Comparison of ENCODE assay signal across 11 mouse cellular contexts in genomic region chr6:113659648-113660491, GRCm38 (mm10). TPM values are rescaled to one million over a fixed set of nuclear protein-coding genes. Genes with fewer than 3 reads are reported as not detected.
DNase-seq lines count a peak whose midpoint lies in the region; ATAC-seq and TF ChIP-seq lines count a peak whose summit lies in the region.
"Had no signal": no experiment of that assay in that cellular context is flagged by ENCODE, and none has a peak within 500 bp of the region (broad histone marks: within the 10 kb centered on the region; RNA-seq: fewer than 3 reads in every experiment).

No protein-coding gene starts in this region.

- no peaks in the 10 kb centered on the region for H3K27me3 ChIP-seq in heart, embryonic 15.5 days
- H3K27me3 ChIP-seq in lung, postnatal 0 days (replicated peaks; ENCODE audit: insufficient read depth, low read length): no peaks in the 10 kb centered on the region
- H3K27me3 ChIP-seq in heart, postnatal 0 days (ENCODE audit: control insufficient read depth, insufficient read depth, low read length): no peaks in the 10 kb centered on the region
- H3K27me3 ChIP-seq in stomach, postnatal 0 days (ENCODE audit: control insufficient read depth, insufficient read depth, low read length): no peaks in the 10 kb centered on the region
- H3K27me3 ChIP-seq: limb, embryonic 13.5 days had no signal

- no peaks in the 10 kb centered on the region for H3K9me3 ChIP-seq in heart, embryonic 15.5 days (replicated peaks)
- no peaks in the 10 kb centered on the region for H3K9me3 ChIP-seq in lung, postnatal 0 days (ENCODE audit: low read length)
- H3K9me3 ChIP-seq in heart, postnatal 0 days (replicated peaks; ENCODE audit: control insufficient read depth, low read length): no peaks in the 10 kb centered on the region
- H3K9me3 ChIP-seq in stomach, postnatal 0 days (ENCODE audit: control insufficient read depth, low read length): no peaks in the 10 kb centered on the region
- H3K9me3 ChIP-seq: limb, embryonic 13.5 days had no signal

- intact Hi-C loops in heart, postnatal 36 days (cut with DNase I): no loop called here

- no peak for TF ChIP-seq CTCF in lung, postnatal 0 days (IDR thresholded peaks at IDR 0.05)
- TF ChIP-seq CTCF in heart, postnatal 0 days (IDR thresholded peaks at IDR 0.05; ENCODE audit: low read depth): no peak
- TF ChIP-seq CTCF in stomach, postnatal 0 days (IDR thresholded peaks at IDR 0.05; ENCODE audit: low read depth): no peak

- peaks cover 32% of the 10 kb centered on the region for H3K4me1 ChIP-seq in heart, embryonic 15.5 days (replicated peaks)
- H3K4me1 ChIP-seq in lung, postnatal 0 days (ENCODE audit: insufficient read depth, low read depth, low read length): no peaks in the 10 kb centered on the region; the same call in 1 of the 2 replicates
- H3K4me1 ChIP-seq in heart, postnatal 0 days (ENCODE audit: control insufficient read depth, insufficient read depth): peaks cover 31% of the 10 kb centered on the region
- no peaks in the 10 kb centered on the region for H3K4me1 ChIP-seq in stomach, postnatal 0 days (replicated peaks; ENCODE audit: control insufficient read depth, insufficient read depth)

- no peak for DNase-seq in heart, postnatal 36 days
- peak; percentile 63 for DNase-seq in lung, postnatal 0 days (ENCODE audit: low spot score)
- DNase-seq in lung, postnatal 14 days: no peak
- DNase-seq in heart, postnatal 0 days (ENCODE audit: low spot score): peak; percentile 35
- no peak for DNase-seq in stomach, postnatal 0 days (ENCODE audit: low spot score)
- DNase-seq: cerebellum, postnatal 36 days had no signal

- WGBS in heart, embryonic 15.5 days: 45% methylated on average over 8 of the region's 8 CpGs
- 53% methylated on average over 8 of the region's 8 CpGs for WGBS in lung, postnatal 0 days
- 41% methylated on average over 8 of the region's 8 CpGs for WGBS in heart, postnatal 0 days
- WGBS in stomach, postnatal 0 days: 53% methylated on average over 8 of the region's 8 CpGs

- no peak overlapping the region for H3K9ac ChIP-seq in heart, embryonic 15.5 days
- no peak overlapping the region for H3K9ac ChIP-seq in lung, postnatal 0 days (replicated peaks; ENCODE audit: low read depth)
- H3K9ac ChIP-seq in heart, postnatal 0 days (replicated peaks; ENCODE audit: low read depth, low read length): no peak overlapping the region
- no peak overlapping the region for H3K9ac ChIP-seq in stomach, postnatal 0 days (ENCODE audit: low read length)
- H3K9ac ChIP-seq: limb, embryonic 13.5 days had no signal

- H3K36me3 ChIP-seq in heart, embryonic 15.5 days: no peaks in the 10 kb centered on the region
- no peaks in the 10 kb centered on the region for H3K36me3 ChIP-seq in lung, postnatal 0 days (ENCODE audit: insufficient read depth, low read length)
- H3K36me3 ChIP-seq in heart, postnatal 0 days (replicated peaks; ENCODE audit: control insufficient read depth, insufficient read depth, low read length): no peaks in the 10 kb centered on the region; the same call in 1 of the 2 replicates
- H3K36me3 ChIP-seq in stomach, postnatal 0 days (ENCODE audit: control insufficient read depth, insufficient read depth, low read length): no peaks in the 10 kb centered on the region
- H3K36me3 ChIP-seq: limb, embryonic 13.5 days had no signal

- H3K4me2 ChIP-seq in heart, embryonic 15.5 days: no peak overlapping the region
- no peak overlapping the region for H3K4me2 ChIP-seq in lung, postnatal 0 days (replicated peaks; ENCODE audit: low read depth, low read length)
- no peak overlapping the region for H3K4me2 ChIP-seq in heart, postnatal 0 days (ENCODE audit: low read depth, low read length)
- H3K4me2 ChIP-seq in stomach, postnatal 0 days (replicated peaks; ENCODE audit: low read depth): no peak overlapping the region
- H3K4me2 ChIP-seq: limb, embryonic 13.5 days had no signal

- H3K4me3 ChIP-seq in heart, embryonic 15.5 days: no peak overlapping the region
- H3K4me3 ChIP-seq in lung, postnatal 0 days (ENCODE audit: low read depth, low read length): no peak overlapping the region
- H3K4me3 ChIP-seq in heart, postnatal 0 days (ENCODE audit: low read depth, low read length): no peak overlapping the region
- no peak overlapping the region for H3K4me3 ChIP-seq in stomach, postnatal 0 days (ENCODE audit: low read depth, low read length)
- H3K4me3 ChIP-seq: limb, embryonic 13.5 days had no signal

- peak overlapping the region; percentile 52 for H3K27ac ChIP-seq in heart, embryonic 15.5 days
- H3K27ac ChIP-seq in lung, postnatal 0 days (ENCODE audit: low read length): peak overlapping the region; percentile 7; the same call in 1 of the 2 replicates
- H3K27ac ChIP-seq in heart, postnatal 0 days (ENCODE audit: low read depth): peak overlapping the region; percentile 69
- peak overlapping the region; percentile 35; the same call in 1 of the 2 replicates for H3K27ac ChIP-seq in stomach, postnatal 0 days (replicated peaks)
- H3K27ac ChIP-seq: limb, embryonic 13.5 days had no signal

- TF ChIP-seq EP300 in lung, postnatal 0 days (IDR thresholded peaks at IDR 0.05): no peak
- no peak for TF ChIP-seq EP300 in heart, postnatal 0 days (IDR thresholded peaks at IDR 0.05; ENCODE audit: low read depth)
- TF ChIP-seq EP300 in stomach, postnatal 0 days (optimal IDR thresholded peaks at IDR 0.05): no peak

- ATAC-seq in heart, embryonic 15.5 days (replicated peaks; ENCODE audit: insufficient number of reproducible peaks, insufficient read depth, low FRiP score, low read depth): 0 out of 2 replicates have a peak, but pooled peaks have one; percentile 35
- ATAC-seq in lung, postnatal 0 days: no peak
- ATAC-seq in heart, postnatal 0 days (ENCODE audit: insufficient read depth, low read depth): no peak
- no peak for ATAC-seq in stomach, postnatal 0 days (ENCODE audit: low FRiP score, low TSS enrichment)
- no peak for ATAC-seq in inflammation-experienced regulatory T-cells, adult 6 months

RNA-seq across cellular contexts. Expression of gene Irak2, which starts 21.6 kb away (rescaled TPM):
- 4.7 and 5.6 TPM in 2 replicates for polyA plus RNA-seq in heart, embryonic 15.5 days (2015; fragmentation: Nextera tagmentation; extraction: Ambion mirVana)
- 10 to 100 TPM in 1 of 2 experiments, 1 to 10 TPM in 1; 7.5 to 10.2 TPM for total RNA-seq in heart, postnatal 36 days (2021)
- 15.6 and 16.1 TPM in 2 replicates for polyA plus RNA-seq in lung, postnatal 0 days (2015; fragmentation: Nextera tagmentation; extraction: Ambion mirVana)
- 7.0 and 23.2 TPM in 2 replicates for total RNA-seq in heart, postnatal 0 days (2014; rRNA removed; ENCODE audit: low replicate concordance)
- 5.8 and 6.3 TPM in 2 replicates for polyA plus RNA-seq in heart, postnatal 0 days (2015; fragmentation: Nextera tagmentation; extraction: Ambion mirVana)
- polyA plus RNA-seq in stomach, postnatal 0 days (2015; fragmentation: Nextera tagmentation; extraction: Ambion mirVana): 9.6 and 10.2 TPM in 2 replicates
- 10 to 100 TPM; 18.1 to 35.7 (median 21.5) TPM for polyA plus RNA-seq in inflammation-experienced regulatory T-cells, adult 6 months (2017; shearing (Covaris generic))

RNA-seq across cellular contexts. Expression of gene Vhl, which starts 36.1 kb away (rescaled TPM):
- 25.6 and 31.0 TPM in 2 replicates for polyA plus RNA-seq in heart, embryonic 15.5 days (2015; fragmentation: Nextera tagmentation; extraction: Ambion mirVana)
- 10 to 100 TPM; 10.5 to 13.8 TPM for total RNA-seq in heart, postnatal 36 days (2021)
- 28.2 and 30.6 TPM in 2 replicates for polyA plus RNA-seq in lung, postnatal 0 days (2015; fragmentation: Nextera tagmentation; extraction: Ambion mirVana)
- total RNA-seq in heart, postnatal 0 days (2014; rRNA removed; ENCODE audit: low replicate concordance): 23.5 and 24.3 TPM in 2 replicates
- 17.2 and 18.0 TPM in 2 replicates for polyA plus RNA-seq in heart, postnatal 0 days (2015; fragmentation: Nextera tagmentation; extraction: Ambion mirVana)
- polyA plus RNA-seq in stomach, postnatal 0 days (2015; fragmentation: Nextera tagmentation; extraction: Ambion mirVana): 23.4 and 24.3 TPM in 2 replicates
- polyA plus RNA-seq in inflammation-experienced regulatory T-cells, adult 6 months (2017; shearing (Covaris generic)): 10 to 100 TPM in 2 of 3 experiments, 1 to 10 TPM in 1; 9.9 to 12.3 (median 12.0) TPM

RNA-seq across cellular contexts. Expression of gene Tatdn2, which starts 37.0 kb away (rescaled TPM):
- polyA plus RNA-seq in heart, embryonic 15.5 days (2015; fragmentation: Nextera tagmentation; extraction: Ambion mirVana): 0.77 and 0.85 TPM in 2 replicates
- 10 to 100 TPM; 56.1 to 62.1 TPM for total RNA-seq in heart, postnatal 36 days (2021)
- 1.1 and 1.3 TPM in 2 replicates for polyA plus RNA-seq in lung, postnatal 0 days (2015; fragmentation: Nextera tagmentation; extraction: Ambion mirVana)
- 32.1 and 38.5 TPM in 2 replicates for total RNA-seq in heart, postnatal 0 days (2014; rRNA removed; ENCODE audit: low replicate concordance)
- polyA plus RNA-seq in heart, postnatal 0 days (2015; fragmentation: Nextera tagmentation; extraction: Ambion mirVana): 0.65 and 1.1 TPM in 2 replicates
- polyA plus RNA-seq in stomach, postnatal 0 days (2015; fragmentation: Nextera tagmentation; extraction: Ambion mirVana): 0.73 and 0.97 TPM in 2 replicates
- 1 to 10 TPM; 3.2 to 7.7 (median 7.5) TPM for polyA plus RNA-seq in inflammation-experienced regulatory T-cells, adult 6 months (2017; shearing (Covaris generic))

RNA-seq across cellular contexts. Expression of gene Brk1, which starts 55.3 kb away (rescaled TPM):
- polyA plus RNA-seq in heart, embryonic 15.5 days (2015; fragmentation: Nextera tagmentation; extraction: Ambion mirVana): 159 and 162 TPM in 2 replicates
- total RNA-seq in heart, postnatal 36 days (2021): 10 to 100 TPM; 72.7 to 78.5 TPM
- 215 and 225 TPM in 2 replicates for polyA plus RNA-seq in lung, postnatal 0 days (2015; fragmentation: Nextera tagmentation; extraction: Ambion mirVana)
- total RNA-seq in heart, postnatal 0 days (2014; rRNA removed; ENCODE audit: low replicate concordance): 174 and 265 TPM in 2 replicates
- 169 and 173 TPM in 2 replicates for polyA plus RNA-seq in heart, postnatal 0 days (2015; fragmentation: Nextera tagmentation; extraction: Ambion mirVana)
- polyA plus RNA-seq in stomach, postnatal 0 days (2015; fragmentation: Nextera tagmentation; extraction: Ambion mirVana): 199 and 201 TPM in 2 replicates
- 100 to 1,000 TPM; 274 to 315 (median 285) TPM for polyA plus RNA-seq in inflammation-experienced regulatory T-cells, adult 6 months (2017; shearing (Covaris generic))

RNA-seq across cellular contexts. Expression of gene Fancd2os, which starts 59.4 kb away (rescaled TPM):
- 0.15 TPM in 1 of 2 replicates, not detected in the other for polyA plus RNA-seq in heart, embryonic 15.5 days (2015; fragmentation: Nextera tagmentation; extraction: Ambion mirVana)
- total RNA-seq in heart, postnatal 36 days (2021): not detected
- 0.18 TPM in 1 of 2 replicates, not detected in the other for polyA plus RNA-seq in lung, postnatal 0 days (2015; fragmentation: Nextera tagmentation; extraction: Ambion mirVana)
- not detected in 2 replicates for total RNA-seq in heart, postnatal 0 days (2014; rRNA removed; ENCODE audit: low replicate concordance)
- polyA plus RNA-seq in heart, postnatal 0 days (2015; fragmentation: Nextera tagmentation; extraction: Ambion mirVana): not detected in 2 replicates
- polyA plus RNA-seq in stomach, postnatal 0 days (2015; fragmentation: Nextera tagmentation; extraction: Ambion mirVana): not detected in 2 replicates
- not detected for polyA plus RNA-seq in inflammation-experienced regulatory T-cells, adult 6 months (2017; shearing (Covaris generic))
- total RNA-seq: gastrocnemius, adult 8-10 months; megakaryocyte-erythroid progenitor cell, adult 5-6 weeks had no signal
- polyA plus RNA-seq: limb, embryonic 13.5 days had no signal

Comparison
In these comparisons a context has a peak if more than half of its experiments do, and no peak if none do; other contexts are left out.
1. DNase-seq: peak in lung, postnatal 0 days (single experiment) and heart, postnatal 0 days (single experiment); none in heart, postnatal 36 days (0 of 2), lung, postnatal 14 days (single experiment) and stomach, postnatal 0 days (single experiment).
2. H3K27ac ChIP-seq: peak in every context shown above with its lines; median percentile 69 in heart, postnatal 0 days; 52 in heart, embryonic 15.5 days; 35 in stomach, postnatal 0 days; 7 in lung, postnatal 0 days.